Mouse (Mus musculus) adrenal gland, adult 2 months (tissue): ENCODE results near the gene Nedd9. TPM values are rescaled to one million over a fixed set of nuclear protein-coding genes. Genes with fewer than 3 reads are reported as not detected.

Source experiments
- DNase-seq: peaks from one replicate; pipeline ENCODE4 v3.0.0; 2021
- long read RNA-seq: library from polyadenylated mRNA; stranded (forward); transcript quantifications from one replicate; pipeline ENCODE4 v2.0.0, GENCODE M21; 2021
- polyA plus RNA-seq: library from polyadenylated mRNA; depleted of rRNA; stranded (reverse); fragments of >200 nt; gene quantifications from 2 replicates; pipeline ENCODE4 v1.2.3, GENCODE M21; 2012; rRNA removed
- total RNA-seq, 2 experiments: library from RNA; stranded (reverse); gene quantifications; 2 replicates each; pipeline ENCODE4 v1.2.3; 2021

The Nedd9 gene
- 10 to 100 TPM; 23.6 to 31.4 TPM for total RNA-seq
- 5.5 and 8.7 TPM in 2 replicates for polyA plus RNA-seq
- long read RNA-seq, full-length matches to known transcripts: 4 of 8 reads
- long read RNA-seq, partial matches to known transcripts: 4 of 8 reads
- long read RNA-seq, other reads (novel, unspliced or antisense): 0 of 8 reads

DNA sequence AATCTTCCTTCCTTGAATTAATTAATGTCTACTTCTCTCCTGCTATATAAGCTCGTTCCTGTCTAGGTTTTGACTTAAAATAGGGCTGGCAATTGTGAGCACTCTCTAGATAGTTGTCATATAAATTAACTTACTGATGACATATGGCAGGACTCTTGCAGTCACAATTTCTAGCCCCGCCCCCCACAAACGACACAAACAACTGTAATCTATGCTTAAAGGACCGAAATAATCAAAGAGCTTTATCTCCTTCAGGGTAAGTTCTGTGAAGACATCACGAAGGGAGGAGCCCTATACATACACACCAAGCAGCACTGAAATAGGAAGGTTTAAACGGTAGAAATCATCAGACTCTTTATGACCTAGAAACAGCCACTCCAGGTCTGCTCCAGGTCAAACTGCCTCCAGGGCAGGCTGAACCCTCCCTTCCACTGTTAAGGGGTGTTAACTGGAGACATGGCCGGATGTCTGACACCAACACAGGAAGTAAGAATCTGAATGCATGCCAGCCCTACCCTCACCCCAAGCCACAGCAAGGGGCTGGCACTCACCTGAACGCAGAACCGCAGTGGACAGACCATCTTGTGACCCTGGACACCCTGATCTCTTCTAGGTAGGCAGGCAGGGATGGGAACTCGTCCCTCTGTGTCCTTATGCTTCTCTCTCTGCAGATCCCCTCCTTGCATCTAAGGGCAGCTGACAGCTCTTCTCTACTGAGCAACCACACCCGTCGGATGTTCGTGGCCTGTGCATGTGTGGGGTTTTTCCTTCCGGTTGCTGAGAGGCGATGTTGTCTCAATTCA, at the start of gene Nedd9:
TSS of gene Nedd9 (minus strand) at position 757 of the 803 bp plus-strand sequence.
- DNase-seq: peak; percentile 54

- DNase-seq: no peak
Observed at GRCm38 (mm10) chr13:41532625-41533024, 45.5 kb upstream of the Nedd9 start.

- no peak for DNase-seq
Observed at GRCm38 (mm10) chr13:41530326-41530725, 43.2 kb upstream of the Nedd9 start.

DNA sequence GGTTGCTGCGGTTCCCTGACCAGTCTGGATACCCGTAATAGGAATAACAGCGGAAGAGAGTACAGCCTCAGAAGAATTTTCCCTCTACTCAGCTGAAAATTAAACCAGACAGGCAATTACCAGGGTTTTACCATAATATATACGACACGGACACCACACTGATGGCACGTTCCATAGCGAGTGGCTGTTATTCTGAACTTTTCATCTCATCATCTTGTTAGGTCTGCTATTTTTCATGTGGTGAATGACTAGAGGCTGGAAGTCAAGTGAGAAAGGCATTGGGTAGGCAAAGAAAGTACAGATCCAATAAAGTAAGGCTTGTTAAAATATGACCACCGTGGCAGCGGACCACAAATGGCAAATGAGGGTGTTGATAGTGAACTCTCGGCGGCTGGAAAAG, 37.0 kb upstream of the Nedd9 start:
- no peak for DNase-seq

GRCm38 (mm10) chr13:41521296-41521695, 34.1 kb upstream of the Nedd9 start:
- DNase-seq: no peak

GRCm38 (mm10) chr13:41520549-41521161, 33.5 kb upstream of the Nedd9 start:
- DNase-seq: peak; percentile 6

DNA sequence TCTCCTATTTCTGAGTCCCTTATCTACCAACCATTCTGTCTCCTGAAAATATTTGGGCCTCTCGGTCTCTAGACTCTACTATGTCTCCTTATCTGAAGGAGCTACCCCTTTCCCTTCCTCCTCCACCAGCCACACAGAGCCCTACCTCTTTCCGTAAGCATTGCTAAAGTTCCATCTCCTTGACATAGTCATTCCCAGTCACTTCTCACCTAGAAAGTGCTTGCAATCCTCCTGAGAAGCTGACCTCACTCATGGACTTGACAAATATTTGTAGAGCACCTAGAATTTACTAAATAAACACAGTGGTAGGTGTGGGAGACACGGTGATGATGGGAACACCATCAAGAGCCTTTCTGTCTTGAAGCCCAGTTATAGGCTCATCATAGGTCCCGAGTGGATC, 32.6 kb upstream of the Nedd9 start:
- DNase-seq: no peak

GRCm38 (mm10) chr13:41517193-41517592, 30.0 kb upstream of the Nedd9 start:
- no peak for DNase-seq

DNA sequence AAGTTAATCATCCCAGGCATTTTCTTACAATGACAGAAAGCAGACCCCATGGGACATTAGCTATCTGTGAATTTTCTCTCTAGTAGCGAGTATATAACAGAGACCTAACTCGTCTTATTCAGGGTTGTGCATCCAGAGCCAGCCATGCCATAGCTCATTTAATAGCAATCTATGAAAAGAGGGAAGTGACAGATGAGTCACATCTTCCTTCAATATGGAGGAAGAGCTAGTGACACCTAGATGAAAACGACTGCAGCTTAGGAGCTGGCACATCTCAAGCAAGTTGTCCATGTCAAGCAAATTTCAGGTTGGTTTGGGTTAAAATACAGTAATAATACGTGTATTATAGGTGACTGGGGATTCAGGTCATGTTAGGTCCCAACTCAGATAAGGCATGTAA, 28.6 kb upstream of the Nedd9 start:
- no peak for DNase-seq

DNA sequence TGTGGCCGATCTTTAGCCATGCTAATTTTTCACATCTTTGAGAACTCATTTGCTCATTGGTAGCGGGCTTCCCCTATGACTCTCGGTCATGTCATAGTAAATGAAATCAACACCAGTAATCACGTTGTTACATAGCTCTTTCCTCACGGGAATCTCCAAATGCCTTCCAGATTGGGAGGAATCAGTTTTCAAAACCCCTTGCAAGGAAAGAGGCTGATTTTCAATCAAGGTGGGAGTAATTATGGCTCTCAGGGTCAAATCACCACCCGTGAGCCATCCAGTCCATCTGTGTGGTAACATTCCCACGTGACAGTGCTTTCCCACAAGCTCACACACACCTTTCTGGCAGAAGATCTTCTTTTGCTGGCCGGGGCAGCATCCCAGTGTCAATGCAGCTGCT, 27.8 kb upstream of the Nedd9 start:
- DNase-seq: no peak

- DNase-seq: no peak
Observed at GRCm38 (mm10) chr13:41513456-41513855, 26.3 kb upstream of the Nedd9 start.

DNA sequence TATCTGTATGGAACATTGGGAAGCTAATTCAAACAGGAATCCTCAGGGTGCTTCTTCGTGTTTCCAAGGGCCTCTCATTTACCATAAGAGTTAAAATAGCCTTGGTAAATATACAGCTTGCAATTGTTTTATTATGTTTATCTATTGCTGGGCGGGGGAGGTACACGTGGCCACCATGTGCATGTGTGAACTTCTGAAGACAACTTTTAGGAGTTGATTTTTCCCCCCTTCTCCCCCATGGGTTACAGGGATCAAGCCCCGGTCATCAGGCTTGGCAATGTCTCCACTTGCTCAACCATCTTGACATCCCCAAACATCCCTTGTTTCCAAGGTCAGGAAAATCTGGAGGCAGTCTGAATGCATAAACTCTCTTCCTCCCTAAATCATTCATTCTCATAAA, 25.1 kb upstream of the Nedd9 start:
- DNase-seq: no peak

DNA sequence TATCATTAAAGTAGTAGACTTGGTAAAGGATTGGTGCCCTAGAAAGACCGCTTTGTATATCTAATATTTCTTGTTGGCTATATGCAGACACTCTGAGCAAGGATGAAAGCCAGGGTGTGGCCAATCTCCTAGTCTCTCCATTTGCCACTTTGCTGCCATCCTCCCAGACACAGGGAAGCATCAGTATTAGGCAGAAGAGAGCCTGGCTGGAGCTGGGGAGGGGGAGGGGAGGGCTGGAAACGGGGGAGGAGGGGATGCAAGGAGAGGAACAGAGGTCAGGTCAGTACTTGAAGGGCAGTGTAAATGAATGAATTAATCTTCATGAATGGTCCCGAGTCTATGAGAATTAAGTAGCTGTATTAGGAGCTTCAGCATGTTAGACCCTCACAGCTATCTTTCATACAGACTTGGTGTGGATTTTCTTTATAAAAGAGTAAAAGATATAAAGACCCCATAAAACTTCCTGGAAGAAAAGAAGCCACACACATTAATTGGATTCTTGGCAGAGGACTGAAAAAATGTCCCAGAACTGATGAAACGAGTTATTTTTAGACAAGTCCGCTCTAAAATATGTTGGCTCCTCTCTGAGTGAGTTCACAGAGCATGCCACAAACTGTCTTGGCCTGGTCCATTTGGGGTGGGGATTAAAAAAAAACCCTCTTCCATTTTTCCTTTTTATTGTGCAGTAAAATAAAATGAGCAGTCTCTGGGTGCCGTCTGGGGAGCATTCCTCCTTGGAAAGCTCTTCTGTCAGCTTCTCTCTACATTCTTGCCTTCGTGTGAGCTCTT, 23.7 kb upstream of the Nedd9 start:
- DNase-seq: no peak

- DNase-seq: no peak
Observed at GRCm38 (mm10) chr13:41505594-41505993, 18.4 kb upstream of the Nedd9 start.

DNA sequence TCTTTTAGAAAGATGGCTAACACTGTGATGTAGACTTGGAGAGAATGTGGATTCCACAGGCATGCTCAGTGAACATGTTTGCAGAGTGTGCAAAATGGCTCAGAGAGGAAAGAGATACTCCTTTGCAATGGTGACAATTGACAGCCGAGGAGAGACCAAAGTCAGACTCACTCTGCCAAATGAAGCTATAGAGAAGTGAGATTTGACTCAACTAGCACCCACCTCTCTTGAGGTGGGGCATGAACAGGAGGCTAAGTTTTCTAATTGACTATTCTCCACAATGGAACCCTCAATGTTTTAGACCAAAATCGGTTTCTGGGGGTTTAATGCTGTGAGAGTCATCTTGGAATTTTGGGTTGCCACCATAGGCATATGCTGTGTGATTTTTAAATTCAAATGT, 17.8 kb upstream of the Nedd9 start:
- no peak for DNase-seq

DNA sequence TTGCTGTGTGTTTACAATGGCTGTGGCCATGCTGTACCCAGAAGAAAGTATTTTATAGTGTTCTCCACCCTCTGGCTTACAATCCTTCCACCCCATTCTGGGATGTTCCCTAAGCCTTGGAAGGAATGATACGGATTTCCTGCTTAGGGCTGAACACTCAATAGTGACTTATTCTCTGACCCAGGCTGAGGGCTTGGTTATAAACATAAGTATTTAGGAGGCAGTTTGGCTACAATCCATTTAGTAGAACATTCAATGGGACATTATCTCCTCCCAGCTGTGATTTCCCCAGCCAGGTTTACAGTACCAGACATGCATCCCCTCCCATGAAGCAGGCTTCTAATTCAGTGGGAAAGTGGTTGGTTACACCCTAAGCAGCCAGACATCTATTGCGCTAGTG, 17.3 kb upstream of the Nedd9 start:
- no peak for DNase-seq

DNA sequence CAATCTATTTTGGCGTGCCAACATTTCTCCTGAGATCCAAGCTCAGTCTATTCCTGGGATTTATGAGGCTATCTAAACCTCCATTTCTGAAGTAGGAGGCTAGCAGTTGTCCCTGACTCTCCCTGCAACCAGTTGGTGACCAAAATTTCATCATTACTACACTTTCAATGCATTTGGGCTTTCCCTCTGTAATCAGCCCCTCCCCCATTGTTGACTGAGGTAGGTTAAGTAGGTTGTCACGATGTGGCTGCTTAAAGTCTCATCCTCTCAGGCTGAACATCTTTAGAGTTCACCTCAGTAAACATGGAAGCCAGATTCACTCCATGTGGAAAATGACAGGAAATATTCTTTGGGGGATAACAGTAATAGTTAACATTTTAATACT, 15.7 kb upstream of the Nedd9 start:
- DNase-seq: no peak

DNA sequence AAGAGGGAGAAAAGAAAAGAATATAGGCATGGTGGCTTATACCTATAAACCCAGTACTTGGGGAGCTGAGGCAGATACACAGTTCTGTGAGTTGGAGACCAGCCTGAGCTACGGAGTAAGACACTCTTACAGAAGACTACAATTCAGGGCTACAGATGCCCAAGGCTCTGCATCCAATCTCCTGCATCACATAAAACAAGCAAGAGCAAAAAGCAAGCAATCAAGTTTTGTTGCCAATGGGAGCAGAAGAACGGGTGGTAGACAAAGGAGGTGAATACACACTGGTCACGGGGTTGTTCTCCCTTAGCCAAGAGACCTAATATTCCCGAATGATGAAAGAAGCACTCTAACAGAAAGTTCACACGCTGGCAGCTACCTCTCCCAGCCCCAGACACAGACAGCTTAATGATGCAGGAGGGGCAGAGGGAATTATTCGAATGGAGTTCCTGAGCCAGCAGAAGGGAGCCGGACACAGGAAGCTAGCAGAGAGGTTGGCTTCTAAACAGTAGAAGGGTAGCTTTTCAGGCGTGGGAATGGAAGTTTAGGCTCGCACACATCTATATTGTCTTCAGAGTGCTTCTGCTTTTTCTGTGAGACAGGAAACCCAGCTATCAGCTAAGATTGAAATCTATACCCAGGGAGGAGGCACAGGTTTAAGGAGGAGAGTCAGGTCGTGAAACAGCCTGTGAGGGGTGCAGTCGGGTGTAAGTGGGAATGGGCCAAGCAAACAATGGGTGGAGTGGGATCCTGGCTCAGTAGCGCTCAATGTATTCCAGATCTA, 15.2 kb upstream of the Nedd9 start:
- no peak for DNase-seq

GRCm38 (mm10) chr13:41500793-41501192, 13.6 kb upstream of the Nedd9 start:
- DNase-seq: peak; percentile 34

DNA sequence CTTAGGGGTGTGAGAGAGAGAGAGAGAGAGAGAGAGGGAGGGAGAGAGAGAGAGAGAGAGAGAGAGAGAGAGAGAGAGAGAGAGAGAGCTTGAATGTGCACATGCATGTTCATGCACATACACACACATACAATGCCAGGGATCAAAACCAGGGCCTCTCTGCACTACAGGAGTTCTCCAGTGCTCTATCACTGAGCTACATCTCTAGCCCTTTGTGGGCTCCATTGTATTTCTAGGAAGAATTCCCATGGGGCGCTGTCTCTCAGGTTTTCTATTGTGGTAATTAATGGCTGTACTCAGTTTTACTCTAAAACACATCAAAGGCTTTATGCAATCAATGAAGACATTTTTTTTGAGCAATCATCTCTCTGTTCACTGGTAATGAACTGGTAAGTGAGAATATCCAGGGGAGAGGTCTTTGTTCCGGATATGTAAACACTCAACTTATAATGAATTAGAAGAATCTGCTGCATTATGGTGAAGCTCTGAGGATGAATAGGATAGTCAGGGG, 11.5 kb upstream of the Nedd9 start:
- DNase-seq: no peak

GRCm38 (mm10) chr13:41494681-41495080, 7.5 kb upstream of the Nedd9 start:
- DNase-seq: no peak
